Mouse (Mus musculus) cerebellum, postnatal 25 days (tissue): Measurements from ENCODE around the gene Smdt1.
A peak's percentile ranks its signal among the peaks of the same experiment; 100 is the strongest.

ENCODE experiments used
- DNase-seq, 2 experiments: peaks; one replicate each; pipeline ENCODE4 v3.0.0; 2021; ENCODE audit warnings: mixed read lengths in 2 of 2

Smdt1 gene

DNA sequence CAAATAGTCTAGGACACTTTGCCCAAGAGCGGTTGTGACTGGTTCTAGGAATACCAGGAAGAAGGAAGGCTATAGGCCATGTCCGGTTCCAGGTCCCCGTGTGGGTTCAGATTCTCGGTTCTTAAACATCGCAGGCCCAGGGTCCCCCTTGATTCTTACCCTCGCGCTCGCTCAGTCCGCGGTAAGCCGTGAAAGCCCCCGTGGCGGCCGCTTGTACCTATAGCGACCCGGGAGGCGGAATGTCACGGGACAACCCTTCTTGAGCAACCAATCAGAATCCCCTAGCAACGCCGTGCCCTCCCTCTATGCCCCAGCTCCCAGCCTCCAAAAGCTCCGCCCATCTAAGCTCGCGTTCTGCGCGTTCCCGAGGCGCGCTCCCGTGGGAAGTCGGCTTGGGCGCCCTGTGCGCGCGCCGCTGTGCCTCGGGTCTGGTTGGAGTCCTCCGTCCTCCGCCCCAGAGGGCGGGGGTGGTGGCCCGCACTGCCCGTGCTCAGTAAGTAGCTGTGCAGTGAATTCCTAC is at the start of gene Smdt1, which contains the start of the genes Naga and Pheta2:
Smdt1 (plus strand) TSS at position 367 of the 520 bp plus-strand sequence.
Naga (minus strand) TSS at position 333 of the 520 bp plus-strand sequence.
Pheta2 (plus strand) TSS at position 350 of the 520 bp plus-strand sequence.
- peak; percentile 97 to 98 for DNase-seq

DNA sequence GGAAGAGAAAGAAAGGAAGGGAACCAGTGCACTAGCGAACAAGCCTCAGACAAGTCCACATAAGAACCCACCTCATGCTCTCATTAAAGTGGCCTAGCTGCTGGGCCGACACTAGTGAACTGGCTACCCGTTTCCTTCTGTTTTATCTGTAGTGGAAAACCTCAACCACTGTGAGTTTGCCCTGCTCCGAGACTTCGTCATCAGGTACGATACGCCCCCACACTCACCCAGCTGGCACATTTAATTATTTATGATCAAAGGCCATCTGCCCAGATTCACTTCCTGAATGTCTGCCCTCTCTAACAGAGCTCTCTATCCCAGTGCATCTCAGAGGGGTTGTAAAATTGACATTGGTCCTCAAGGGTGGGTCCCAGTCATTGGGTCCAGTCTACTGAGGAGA is 48.5 kb upstream of the Smdt1 start:
- DNase-seq = no peak

DNA sequence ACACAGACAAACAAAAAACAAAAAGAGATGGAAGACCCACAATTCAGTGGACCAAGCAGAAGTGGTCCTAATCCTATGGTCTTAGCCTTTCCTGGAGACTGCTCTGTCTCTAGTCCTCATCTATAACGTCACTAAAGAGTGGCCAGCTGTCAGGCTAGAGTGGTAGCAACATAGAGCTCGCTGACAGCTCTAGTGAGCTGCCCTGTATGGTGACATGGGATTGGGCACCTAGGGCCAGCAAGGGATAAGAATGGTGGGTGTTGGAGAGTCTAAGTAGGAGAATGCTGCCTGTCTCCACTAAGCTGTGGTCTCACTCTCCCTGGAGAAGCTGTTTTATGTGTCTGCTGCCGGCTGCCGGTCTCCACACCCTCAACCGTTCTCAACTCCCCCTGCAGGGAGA is 45.9 kb upstream of the Smdt1 start:
- no peak for DNase-seq

DNA sequence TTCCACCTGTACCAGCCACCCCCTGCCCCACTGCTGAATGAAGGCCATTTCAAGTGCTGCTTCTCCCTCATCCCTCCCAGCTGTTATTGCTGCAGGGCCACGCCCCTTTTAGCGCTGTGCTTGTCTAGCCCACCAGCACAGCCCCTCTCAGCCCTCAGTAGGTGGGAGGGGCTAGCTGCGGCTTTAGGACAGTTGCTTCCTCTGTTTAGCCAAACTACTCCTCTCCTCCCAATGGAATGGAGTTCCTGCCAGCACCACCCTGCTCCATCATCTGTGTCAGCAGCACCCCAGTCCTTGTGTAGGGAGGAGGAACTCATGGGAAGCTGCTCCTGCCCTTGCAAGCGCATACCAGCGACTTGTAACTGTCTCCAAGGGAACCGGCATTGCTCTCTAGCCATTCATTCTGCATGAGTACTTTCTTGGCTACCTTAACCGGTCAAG is 45.5 kb upstream of the Smdt1 start:
- DNase-seq = peak; percentile 35 to 44

DNA sequence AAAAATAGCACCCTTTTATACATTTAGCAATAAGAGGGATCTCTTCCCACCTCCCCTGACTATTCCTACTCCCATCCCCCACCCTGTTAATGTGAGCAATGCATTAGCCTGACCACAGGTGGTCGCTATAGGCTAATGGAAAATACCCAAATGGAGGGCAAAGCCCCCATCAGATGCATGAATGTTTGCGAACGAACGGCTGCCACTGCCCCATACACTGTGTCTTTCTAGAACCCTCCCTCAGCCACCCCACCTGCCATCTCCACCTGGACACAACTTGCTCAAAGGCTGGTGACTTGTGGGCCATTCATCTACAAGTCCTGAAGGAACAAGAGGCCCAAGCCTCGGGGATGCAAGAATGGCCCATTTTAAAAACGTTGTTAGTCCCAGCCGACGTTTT is 44.7 kb upstream of the Smdt1 start:
- peak; percentile 37 to 43 for DNase-seq

DNA sequence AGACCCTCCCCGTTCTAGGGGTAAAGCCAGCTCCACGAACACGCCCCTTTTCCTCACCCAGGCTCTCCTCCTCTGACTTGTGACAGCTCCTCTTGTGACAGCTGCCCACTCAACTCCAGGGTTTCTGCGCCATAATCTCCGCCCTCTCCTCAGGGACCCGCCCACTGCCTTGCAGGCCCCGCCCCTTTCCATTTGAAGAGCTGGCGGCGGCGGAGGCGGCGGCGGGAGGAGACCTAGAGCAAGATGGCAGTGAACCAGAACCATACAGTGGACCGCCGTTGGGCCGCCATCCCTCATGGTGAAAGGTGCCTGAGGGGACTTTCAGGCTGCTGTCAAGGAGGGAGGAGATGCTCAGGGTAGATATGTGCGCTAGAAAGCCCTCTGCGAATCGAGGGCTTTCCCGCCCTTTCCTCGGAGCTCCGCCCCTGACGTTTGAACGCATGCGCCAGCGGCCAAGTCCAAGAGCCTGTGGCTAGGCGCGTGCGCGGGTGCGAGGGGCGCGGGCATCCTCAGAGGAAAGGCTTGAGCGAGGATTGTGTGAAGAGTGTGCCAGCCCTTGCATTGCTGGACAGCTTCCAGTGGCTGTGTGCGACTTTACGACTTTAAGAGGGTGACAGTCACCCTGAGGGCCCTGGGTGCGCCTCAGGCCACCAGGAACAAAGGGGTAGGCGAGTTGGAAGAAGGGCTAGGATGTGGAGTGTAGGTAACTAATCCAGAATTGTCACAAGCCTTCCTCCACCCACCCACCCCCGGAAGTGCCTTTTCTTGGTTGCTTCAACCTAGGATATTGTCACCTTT is 39.8 kb upstream of the Smdt1 start, which contains the start of gene Wbp2nl:
Wbp2nl (plus strand) TSS at position 191 of the 798 bp plus-strand sequence.
- DNase-seq = peak in 1 of 2 experiments; percentile 47

DNA sequence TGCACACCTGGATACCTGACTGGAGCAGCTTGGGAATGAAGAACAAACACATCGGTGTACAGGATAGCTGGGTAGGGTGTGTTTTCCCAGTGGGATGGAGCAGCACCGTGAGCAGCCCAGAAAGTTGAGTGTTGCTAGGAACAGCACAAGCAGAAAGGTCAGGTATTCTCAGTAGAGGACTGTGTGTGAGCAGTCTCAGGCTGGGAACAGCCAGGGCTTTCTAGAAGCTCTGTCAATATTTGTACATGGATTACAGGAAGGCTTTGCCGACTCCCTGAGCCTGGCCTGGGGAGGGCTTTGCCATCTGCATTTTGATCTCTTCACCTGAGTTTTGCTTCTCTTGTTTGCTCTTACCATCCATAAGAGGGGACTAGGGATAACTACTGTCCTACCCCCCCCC is 31.7 kb upstream of the Smdt1 start:
- no peak for DNase-seq

DNA sequence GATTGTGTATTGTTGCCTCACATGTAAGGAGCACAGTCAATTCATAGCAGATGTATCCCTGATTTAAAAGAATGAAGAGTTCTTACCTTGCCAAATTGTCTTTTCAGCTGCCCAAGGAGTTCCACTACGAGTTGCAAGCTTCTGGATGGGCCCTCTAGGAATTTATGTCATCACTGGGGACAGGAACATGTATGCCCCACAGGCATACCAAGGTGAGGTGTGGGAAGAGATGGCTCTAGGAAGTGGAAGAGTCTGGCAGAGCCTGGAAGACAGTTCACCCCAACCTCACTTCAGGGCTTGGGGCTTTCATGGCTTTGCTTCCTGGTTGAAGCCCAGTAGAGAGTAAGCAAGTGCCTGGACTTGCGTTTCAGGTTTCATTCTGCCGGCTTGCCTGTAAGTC is 30.3 kb upstream of the Smdt1 start:
- DNase-seq = no peak

DNA sequence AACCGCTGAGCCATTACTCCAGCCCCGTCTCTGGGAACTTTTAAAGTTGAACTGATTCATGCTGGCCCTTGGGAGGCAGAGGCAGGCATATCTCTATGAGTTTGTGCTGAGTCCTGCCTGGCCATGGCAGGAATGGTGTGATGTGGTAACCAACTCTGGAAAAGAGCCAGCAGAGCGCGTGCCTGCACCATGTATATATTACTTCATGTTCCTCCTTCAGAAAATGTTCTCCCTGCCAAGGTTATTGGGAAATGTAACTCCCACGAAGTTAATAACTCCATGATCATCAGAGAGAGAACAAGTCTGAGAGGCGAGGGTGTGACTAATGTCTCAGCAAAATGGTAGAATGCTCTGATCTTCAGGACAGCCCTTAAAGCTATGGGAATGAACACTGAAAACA is 20.9 kb upstream of the Smdt1 start:
- DNase-seq = no peak

DNA sequence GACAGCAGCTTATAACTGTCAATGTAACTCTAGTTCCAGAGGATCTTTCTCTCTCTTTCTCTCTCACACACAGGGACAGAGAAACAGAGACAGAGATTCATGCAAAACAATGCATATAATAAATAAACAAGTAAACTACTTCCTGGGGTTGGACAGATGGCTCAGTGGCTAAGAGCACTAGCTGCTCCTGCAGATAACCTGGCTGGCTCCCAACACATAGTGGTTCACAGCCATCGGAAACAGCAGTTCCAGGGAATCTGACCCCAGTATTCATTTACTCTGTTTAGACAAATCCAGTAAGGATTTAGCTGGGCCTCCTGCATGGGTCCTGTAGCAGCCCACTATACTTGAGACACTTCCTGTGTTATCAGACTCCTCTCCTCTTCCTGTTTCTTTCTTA is 19.1 kb upstream of the Smdt1 start:
- DNase-seq = peak in 1 of 2 experiments; percentile 48

DNA sequence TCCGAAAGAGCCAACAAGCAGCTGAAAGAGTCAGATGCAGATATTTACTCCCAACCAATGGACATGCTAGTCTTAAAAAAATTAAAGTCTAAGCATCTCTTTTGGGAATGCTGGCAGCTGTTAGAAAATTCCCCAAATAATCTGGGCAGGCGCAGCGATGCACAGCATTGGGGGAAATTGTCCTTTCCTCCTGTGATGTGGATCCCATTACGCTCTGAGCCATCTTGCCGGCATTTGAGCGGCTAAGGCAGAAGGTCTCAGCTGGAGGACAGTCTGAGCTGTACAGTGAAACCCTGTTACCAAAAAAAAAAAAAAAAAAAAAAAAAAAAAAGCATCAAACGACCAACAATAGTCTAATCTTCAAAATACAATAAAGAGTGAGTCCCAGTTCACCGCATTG is 16.6 kb upstream of the Smdt1 start:
- DNase-seq = no peak

DNA sequence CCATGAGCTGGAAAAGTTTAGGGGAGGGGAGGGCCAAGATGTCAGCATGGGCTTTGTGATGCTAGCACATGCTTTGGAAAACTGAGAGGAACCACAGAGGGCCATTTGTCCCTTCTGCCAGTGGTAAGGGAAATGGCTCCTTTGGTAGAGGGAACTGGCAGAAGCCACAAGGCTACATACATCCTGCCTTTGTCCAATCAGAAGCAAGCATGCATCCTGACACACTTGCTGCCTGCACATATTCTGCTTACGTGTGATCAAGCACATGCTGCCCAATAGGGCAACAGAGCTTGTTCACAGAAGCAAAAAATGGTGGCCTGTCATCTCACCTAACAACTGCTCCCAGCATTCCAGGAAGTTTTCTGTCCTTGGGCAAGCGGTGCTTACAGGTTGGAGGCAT is 13.4 kb upstream of the Smdt1 start:
- no peak for DNase-seq

DNA sequence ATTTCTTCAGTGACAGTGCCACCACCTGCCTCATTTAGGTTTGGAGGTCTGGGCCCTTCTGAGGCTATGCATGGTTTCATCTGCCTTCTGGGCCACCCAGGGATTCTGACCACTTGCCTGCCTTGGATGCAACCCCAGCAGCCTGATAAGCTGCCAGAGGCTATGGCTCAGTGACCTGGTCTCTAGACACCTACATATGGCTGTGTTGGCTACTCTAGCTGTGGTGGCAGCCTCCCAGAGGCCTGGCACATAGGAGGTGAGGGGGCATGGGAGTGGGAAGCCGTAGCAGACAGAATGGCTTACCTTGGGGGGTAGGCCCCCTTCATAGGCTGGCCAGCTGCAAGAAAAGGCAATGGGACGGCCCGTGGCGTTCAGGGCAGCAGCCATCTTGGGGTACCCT is 3.6 kb upstream of the Smdt1 start:
- DNase-seq = peak; percentile 54 to 69

DNA sequence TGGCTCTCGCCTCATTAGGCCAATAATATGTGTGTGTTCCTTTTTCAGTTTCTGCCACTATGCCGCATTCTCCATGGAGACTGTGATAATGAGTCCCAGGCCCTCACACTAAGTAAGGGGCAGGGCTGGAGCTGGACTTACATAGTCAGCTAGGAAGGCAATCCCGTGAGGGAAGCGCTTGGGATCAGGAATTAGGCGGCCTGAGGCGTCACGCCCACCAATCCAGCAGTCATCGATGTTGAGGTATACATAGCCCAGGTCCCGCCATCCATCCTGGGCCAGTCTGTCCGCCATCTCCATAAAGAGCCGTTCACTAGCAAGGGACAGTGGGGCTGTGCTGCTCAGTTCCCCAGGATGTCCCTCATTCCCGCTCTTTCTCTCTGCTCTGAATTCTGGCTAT is 2.1 kb upstream of the Smdt1 start:
- DNase-seq = no peak

DNA sequence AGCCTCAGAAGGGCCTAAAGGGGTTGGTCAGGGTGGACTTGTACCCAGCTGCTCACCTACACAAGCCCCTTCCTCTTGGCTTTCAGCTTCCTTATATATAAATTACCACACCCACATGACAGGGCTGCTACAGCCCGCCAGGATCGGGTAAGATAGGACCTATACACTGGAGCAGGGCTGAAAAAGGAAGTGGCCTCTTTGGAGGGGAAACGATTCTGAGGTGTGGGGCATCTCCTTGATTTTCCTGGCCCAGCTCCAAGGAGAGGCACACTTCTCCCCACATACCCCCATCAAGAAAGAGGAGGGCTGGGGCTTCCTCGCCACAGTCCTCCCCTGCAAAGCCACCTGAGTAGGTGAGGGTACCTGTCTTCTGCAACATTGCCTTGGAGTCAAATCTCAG is 884 bp upstream of the Smdt1 start:
- no peak for DNase-seq

DNA sequence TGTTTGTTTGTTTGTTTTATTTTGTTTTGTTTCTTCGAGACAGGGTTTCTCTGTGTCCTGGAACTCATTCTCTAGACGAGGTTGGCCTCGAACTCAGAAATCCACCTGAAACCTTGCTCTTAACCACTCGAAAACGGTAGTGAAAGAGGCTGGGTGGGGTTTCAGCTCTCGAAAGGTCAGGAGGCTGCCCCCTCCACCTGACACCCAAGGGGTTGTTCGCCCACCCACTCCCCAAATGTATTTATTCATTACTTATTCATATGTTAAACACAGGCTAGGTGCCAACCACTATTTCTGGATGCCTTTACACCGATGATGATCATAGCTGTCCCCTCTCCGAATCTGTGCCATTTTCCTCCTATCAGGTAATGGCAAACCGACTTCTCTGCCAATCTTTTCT is 391 bp downstream of the Smdt1 start:
- peak in 1 of 2 experiments; percentile 36 for DNase-seq

DNA sequence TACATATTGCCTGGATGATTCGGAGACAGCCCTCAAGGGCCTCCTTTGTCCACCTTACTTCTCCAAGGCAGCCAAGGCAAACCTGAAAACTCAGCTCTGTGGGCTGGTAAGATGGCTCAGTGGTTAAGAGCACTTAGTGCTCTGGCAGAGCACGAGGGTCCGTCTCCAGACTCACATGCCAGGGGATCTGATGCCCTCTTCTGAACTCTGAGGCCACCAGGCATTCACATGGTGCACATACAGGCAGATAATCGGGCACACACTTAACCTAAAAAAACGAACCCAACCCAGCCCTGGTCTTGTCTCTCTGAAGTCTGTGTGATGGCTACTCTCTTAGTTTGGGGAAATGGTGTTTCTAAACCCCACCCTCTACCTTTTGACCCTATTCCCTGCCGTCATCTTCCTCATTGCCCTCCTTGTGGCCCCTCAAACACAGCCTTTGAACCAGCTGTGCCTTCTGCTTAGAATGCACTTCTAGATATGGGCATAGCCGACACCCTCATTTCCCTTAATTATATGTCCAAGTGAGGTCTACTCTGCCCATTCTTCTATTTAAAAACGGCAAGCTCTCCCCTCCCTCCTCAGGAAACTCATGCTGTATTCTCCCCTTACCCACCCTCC is 985 bp downstream of the Smdt1 start:
- DNase-seq = no peak

DNA sequence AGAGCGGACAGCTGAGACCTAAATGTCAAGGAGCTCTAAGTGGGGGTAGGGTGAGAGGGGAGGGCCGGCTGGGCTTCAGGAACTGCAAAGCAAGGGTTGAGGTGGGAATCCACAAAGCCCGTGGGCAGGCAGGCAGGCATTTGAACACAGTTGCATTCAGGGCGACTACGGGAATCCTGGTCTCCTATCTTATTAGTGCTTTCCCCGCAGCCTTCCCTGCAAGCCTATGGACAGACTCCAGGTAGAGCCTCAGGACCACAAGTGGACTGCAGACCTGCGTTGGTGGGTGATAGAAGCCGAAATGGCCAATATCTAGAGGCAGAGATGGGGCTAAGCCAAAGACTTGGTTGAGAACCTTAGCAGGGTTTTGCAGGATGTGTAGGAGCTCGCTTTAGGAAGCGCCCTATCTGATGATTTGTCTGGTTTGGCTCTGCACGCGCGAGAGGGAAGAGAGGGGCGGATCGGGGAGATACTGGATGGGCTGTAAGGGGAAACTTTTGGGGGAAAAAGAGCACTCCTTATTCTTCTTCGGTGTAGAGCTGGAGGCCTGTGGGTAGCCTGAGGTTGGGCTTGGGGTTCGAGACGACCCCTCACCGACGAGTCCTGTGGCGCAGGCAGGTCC is 1.8 kb downstream of the Smdt1 start:
- DNase-seq = no peak

DNA sequence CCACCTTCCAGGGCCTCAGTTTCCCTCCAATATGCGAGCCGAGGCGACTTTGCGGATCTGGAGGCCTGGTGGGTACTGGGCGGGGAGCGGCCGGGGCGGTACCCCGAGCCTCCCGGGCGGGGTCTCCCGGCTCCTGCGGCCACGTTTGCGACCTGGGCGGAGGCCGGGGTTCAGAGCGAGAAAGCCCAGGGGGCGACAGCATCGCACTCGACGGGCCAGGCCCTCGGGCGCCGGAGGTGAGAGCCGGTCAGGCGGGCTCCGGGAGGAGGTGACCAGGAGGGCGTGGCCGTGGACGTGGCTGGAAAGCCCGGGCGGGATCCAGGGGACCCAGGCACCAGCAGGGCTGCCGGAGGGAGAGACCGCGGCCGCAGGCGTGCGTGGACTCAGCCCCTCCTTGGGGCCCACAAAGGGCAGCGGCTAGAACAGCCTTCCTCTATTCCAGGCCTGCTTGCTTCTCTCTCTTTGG is 2.3 kb downstream of the Smdt1 start:
- no peak for DNase-seq

DNA sequence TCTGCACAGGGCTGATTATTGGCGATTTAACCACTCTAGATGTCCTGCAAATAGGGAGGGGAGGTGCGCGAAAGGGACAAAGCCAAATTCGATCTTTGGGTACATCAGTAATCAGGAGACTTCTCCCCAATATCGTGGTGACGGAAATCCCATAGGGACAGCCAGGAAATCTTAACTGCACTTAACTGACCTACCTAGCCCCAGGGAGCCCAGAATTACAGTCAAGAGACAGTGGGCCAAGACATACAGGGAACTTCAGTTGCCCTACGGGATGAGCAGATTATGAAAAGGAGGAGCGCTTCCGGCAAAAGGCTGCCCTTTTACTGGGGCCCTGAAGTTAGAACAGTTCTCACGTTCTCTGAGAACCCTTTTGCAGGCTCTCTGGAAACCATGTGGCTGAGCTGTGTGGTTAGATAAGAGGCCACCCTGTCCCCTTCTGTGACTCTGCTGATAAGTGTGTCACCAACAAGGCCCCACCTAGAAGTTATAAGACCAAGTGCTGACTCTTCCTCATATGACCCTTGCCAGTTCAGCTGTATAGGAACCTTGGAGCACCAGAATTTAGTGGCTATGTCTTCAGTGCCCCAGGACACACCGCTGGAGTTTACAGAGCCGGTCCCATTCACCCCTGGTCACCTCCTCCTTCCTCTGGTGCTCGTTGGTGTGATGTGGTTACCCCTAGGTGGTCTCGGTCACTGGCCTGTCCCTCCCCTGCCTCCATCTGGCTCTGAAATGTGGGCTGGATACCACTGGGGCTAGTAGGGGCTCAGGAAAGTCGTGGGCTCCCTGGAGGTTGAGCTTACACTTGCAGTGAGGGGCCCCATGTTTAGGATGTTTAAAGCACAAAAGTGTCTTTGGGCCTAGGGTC is 3.1 kb downstream of the Smdt1 start:
- DNase-seq = no peak

DNA sequence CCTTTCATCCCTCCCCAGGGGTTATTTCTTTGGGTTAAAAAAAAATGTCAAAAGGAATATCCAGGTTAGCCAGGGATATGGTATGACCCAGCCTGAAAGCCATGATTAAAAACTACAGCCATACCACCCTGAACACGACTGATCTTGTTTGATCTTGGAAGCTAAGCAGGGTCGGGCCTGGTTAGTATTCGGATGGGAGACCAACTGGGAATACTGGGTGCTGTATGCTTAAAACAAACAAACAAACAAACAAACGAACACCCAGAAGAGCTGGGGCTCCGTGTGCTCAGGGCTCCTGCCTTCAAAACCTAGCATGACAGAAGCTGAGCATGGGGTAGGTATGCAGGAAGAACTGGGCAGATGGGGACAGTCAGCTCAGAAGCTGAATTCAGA is 3.8 kb downstream of the Smdt1 start:
- no peak for DNase-seq
